Mouse (Mus musculus) left cerebral cortex, postnatal 25 days (tissue): ENCODE results near the gene Rpl27. TPM values are rescaled to one million over a fixed set of nuclear protein-coding genes. Genes with fewer than 3 reads are reported as not detected.
"Not testable (repeated sequence)": the region's sequence is repeated elsewhere in the genome, so short reads cannot be mapped to it uniquely, and the experiment has no call there.

Experiments used
- DNase-seq, 2 experiments: peaks; one replicate each; pipeline ENCODE4 v3.0.0; 2022; ENCODE audit warnings: low spot score in 2 of 2, mixed read lengths in 1 of 2
- intact Hi-C: fragments of 180-260 bp; cut with DNase I; formaldehyde crosslinking; loops from one replicate; pipeline ENCODE4 v1.15.1; 2025
- total RNA-seq, 2 experiments: library from RNA; stranded (reverse); gene quantifications; 2 replicates each; pipeline ENCODE4 v1.2.3; 2021

The Rpl27 gene
- total RNA-seq, 2 experiments from 2014 or later = 32.5 to 37.0 TPM

DNA sequence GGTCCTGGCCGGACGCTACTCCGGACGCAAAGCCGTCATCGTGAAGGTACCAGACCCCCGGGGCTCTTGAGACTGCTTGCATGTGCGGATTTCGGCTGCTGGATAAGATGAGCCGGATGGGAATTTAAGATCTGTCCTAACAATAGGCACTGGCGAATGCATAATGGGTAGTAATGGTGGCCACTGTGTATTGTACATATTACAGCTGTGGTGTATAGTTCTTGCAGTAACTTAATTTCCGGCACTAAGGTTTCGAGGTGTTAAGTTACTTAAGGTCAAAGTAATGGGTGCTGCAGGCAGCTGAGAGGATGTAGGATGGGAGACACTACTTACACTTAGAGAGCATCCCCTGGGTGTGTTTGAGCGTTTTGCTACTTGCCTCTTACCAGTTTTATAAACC, 662 bp downstream of the Rpl27 start:
- intact Hi-C loops = loop anchor here (1.0 to 2.0 kb wide), 2 partner anchors 18 to 126 kb away; partner anchors contain the start of genes Gm27029, Psme3, Ptges3l and Rundc1
- DNase-seq = no peak

DNA sequence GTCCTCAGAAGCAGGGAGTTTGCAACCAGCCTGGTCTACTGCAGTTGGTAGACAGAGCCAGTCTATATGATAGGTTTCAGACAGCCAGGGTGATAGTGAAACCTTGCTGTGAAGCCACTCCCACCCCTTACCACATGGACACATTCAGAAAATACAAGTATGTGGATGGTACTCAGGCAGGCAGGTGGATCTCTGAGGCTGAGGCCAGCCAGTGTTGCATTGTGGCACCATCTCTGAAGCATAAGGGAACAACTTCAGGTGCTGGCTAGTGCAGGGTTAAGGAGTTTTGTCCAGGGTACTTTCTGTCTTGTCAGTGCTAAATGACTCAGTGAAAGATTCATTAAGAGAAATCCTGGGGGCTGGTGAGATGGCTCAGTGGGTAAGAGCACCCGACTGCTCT, 4.2 kb downstream of the Rpl27 start:
- no peak for DNase-seq
- intact Hi-C loops = no loop called here

DNA sequence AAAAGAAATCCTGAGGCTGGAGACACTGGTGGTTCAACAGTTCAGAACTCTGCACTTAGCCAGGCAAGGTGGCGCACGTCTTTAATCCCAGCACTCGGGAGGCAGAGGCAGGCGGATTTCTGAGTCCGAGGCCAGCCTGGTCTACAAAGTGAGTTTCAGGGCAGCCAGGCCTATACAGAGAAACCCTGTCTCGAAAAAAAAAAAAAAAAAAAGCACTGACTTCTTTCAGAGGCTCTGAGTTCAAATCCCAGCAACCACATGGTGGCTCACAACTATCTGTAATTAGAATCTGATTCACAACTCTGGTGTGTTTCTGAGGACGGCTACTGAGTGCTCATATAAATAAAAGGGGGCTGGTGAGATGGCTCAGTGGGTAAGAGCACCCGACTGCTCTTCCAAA, 4.8 kb downstream of the Rpl27 start:
- DNase-seq, intact Hi-C loops: not testable (repeated sequence)

DNA sequence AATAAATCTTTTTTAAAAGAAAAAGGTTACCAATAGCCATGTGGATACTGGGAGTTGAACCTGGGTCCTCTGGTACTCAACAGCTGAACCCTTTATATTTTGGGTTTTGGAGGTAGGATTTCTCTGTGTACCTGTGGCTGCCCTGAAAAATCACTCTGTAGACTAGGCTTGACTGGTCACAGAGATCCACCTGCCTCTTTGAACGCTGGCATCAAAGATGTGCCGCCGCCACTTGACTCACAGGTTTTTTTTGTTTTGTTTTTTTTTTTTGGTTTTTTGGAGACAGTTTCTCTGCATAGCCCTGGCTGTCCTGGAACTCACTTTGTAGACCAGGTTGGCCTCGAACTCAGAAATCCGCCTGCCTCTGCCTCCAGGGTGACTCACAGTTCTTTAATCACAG, 5.7 kb downstream of the Rpl27 start:
- no peak for DNase-seq
- intact Hi-C loops = no loop called here

DNA sequence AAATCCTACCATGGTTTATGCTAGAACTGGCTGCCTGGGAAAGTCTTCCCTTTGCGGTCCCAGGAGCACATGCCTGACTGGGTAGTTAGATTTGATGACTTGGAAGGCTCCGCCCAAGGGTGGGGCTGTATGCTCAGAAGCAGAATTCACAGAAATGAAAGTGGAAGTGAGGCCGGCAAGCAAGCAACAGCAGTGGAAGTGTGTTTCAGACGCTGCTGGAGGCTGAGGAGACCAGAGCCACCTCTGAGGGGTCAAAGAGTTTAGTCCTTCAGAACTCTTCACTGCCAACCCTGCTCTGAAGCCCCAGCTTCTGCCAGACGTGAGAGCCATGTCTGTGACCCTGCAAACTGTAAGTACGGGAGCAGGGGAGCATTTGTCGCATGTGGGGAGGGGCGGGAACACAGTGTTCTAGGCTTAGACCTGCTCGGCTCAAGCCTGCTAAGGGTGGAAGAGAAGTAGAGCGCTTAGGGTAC, 6.2 kb downstream of the Rpl27 start, which contains the start of gene Ifi35:
Gene Ifi35, plus strand, starts transcription at position 134 of the 473 bp plus-strand sequence.
- no peak for DNase-seq
- intact Hi-C loops = no loop called here

DNA sequence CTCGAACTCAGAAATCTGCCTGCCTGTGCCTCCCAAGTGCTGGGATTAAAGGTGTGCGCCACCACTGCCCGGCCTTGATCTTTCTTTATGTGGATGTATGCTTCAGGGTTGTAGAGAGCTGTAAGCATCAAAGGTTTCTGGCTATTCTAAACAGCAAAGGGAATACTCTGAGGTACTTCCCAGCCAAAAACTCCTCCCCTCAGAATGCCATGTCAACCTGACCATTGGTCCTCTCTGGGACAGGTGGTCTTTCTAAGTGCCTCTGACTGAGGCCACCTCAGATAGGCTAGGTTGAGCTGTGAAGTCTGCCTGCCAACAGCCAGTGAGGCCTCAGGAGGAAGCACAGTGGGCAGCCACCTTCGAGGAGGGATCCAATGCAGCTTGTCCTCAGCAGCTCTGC, 6.8 kb downstream of the Rpl27 start:
- no peak for DNase-seq
- intact Hi-C loops = no loop called here

DNA sequence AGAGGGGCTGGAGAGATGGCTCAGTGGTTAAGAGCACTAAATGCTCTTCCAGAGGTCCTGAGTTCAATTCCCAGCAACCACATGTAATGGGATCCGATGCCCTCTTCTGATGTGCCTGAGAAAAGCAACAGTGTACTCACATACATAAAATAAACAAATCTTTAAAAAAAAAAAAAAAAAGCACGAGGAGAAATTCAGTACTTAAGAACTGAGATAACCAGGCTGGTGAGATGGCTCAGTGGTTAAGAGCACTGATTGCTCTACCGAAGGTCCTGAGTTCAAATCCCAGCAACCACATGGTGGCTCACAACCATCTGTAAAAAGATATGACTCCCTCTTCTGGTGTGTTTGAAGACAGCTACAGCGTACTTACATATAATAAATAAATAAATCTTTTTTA, 7.5 kb downstream of the Rpl27 start:
- intact Hi-C loops, DNase-seq: not testable (repeated sequence)

DNA sequence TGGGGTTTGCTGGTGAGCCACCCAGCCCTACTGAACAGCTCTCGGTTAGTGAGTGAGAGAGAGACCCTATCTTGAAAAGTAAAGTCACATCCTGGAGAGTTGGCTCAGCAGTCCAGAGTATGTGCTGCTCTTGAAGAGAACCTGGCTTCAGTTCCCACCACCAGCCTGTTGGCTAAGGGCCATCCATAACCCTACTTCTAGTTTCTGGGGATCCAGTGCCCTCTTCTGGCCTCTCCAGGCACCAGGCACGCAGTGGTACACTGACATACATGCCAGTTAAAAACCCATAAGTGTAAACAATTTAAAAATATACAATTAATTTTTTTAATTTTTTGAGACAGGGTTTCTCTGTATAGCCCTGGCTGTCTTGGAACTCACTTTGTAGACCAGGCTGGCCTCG, 8.3 kb downstream of the Rpl27 start:
- intact Hi-C loops = no loop called here
- DNase-seq = no peak

DNA sequence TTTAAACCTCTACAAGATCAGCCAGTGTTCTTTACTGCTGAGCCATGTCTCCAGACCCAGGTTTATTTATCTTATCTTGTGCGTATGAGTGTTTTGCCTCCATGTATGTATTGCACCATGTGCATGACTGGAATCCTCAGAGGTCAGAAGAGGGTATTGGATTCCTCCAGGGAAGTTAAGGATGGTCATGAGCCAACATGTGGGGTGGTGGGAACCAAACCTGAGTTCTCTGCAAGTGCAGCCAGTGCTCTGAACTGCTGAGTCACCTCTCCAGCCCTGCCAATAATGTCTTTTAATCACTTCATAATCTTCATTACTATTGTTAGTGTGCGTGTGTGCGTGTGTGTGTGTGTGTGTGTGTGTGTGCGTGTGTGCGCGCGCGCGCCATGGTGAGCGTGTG, 9.4 kb downstream of the Rpl27 start:
- intact Hi-C loops = no loop called here
- no peak for DNase-seq

DNA sequence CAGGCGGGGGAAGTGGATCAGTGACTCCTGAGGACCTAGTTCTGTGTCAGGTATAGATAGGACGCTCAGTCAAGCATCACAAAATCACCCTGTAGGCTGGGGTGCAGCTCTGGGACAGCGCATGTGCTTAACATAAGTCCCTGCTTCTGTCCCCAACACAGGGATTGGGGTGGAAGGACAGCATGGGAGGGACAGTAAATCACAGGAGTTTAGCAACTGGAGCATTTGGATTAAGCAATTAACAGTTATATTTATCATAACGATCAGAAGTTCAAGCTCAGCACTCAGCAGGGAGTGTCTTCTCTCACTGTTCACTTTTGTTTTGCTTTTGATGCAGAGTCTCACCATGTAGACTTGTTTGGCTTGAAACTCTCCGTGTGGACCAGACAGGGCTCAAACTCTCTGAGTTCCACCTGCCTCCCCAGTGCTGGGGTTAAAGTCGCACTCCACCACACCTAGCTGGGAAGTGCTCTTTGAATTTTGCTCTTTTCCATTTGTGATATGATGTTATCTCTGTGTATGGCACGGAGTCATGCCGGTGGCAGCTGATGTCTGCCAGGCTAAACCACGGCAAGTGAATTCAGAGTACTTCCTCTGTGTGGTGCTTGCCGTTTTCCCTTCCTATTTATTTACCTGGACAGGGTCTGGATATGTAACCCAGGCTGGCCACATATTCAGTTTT, 10.1 kb downstream of the Rpl27 start:
- intact Hi-C loops = no loop called here

DNA sequence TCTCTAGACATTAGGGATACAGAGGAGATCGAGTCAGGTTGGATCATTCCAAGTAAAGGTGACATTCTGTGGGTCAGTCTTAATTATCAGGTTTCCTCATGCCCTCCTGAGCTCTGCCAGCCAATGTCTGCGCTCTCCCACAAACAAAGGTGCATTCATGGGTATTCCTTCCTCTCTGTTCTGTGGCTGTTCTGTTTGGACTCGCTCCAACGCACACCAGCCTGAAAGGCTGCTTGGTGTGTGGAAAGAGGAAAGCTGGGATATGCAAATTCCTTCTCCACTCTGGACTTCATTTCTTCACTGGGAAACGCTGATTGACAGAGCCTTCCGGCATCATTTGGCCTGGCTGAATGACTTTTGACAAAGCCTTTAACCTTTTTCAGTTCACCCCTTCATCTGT, 12.6 kb downstream of the Rpl27 start:
- DNase-seq = no peak
- intact Hi-C loops = no loop called here

More for the DNA sequence above, 10.1 kb downstream of the Rpl27 start:
- DNase-seq = no peak

DNA sequence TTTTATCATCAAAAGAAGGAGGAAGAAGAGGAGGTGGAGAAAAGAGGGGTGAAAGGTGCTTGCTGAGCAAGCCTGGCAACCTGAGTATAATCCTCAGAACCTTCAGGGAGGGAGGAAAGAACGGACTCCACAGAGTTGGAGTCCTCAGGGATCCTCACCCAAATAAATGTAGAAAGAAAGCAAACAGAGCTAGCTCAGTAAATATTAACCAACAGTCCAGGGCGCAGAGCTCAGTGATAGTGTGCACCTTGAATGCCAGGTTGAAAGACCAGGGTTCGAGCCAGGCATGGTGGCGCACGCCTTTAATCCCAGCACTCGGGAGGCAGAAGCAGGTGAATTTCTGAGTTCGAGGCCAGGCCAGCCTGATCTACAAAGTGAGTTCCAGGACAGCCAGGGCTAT, 13.5 kb downstream of the Rpl27 start:
- intact Hi-C loops = no loop called here
- no peak for DNase-seq

DNA sequence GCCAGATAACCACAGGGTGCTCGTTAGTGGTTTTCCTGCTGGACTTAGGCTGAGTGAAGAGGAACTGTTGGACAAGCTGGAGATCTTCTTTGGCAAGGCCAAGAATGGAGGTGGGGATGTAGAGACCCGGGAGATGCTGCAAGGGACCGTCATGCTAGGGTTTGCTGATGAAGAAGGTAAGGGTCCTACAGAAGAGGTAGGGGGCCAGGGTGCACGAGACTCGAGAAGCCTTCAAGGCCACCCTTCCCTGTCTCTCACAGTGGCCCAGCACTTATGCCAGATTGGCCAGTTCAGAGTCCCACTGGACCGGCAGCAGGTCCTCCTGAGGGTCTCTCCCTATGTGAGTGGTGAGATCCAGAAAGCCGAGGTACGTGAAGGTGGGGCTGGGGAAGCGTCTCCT, 15.5 kb downstream of the Rpl27 start:
- DNase-seq = no peak
- intact Hi-C loops = no loop called here

DNA sequence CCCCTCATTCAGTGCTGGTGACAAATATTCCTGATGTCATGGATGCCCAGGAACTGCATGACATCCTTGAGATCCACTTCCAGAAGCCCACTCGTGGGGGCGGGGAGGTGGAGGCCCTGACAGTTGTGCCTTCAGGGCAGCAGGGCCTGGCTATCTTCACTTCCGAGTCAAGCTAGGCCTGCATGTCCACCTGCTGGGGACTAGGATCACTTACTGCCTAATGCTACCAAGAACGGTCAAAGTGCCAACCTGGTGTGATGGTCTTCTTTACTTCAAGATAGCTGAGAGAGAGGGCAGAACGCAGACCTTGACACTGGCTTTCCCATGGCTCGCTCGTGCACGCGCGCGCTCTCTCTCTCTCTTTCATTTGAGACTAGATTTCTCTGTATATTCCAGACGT, 16.1 kb downstream of the Rpl27 start:
- intact Hi-C loops = no loop called here
- no peak for DNase-seq

DNA sequence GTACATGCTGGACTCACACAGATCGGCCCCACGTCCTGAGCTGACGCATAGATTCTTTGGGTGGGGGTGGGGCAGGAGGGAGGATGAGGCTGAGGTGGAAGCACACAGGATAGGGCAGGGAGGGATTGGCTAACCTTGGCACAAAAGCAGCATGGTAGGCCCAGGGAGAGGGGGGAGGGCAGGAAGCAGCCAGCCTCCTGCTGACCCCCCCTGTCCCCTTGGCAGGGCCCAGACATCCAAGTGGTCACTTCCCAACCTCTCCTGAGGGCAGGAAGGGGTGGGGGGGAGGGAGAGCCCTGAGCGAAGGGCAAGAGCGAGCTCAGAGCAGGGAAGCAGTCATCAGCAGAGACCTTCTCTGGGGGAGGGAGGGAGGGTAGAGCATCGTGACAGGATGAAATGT, 17.6 kb downstream of the Rpl27 start:
- no peak for DNase-seq
- intact Hi-C loops = no loop called here

DNA sequence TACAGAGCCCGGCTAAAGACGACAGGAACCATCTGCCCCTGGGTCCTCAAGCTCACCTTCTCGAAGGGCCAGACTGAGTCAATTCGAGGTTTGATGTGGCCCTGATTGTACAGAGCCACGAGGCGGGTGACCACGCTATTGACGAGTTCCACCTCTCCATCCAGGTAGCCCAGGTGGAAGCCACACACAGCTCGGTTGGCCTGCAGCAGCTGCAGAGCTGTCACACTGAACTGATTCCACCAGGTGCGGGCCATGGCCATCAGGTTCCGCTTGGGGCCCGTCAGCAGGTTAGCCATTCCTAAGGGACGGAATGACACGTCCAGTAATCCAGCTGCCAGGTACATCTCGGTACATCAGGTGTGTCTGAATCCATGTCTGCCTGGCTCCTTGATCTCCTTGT, 18.2 kb downstream of the Rpl27 start:
- DNase-seq = no peak

DNA sequence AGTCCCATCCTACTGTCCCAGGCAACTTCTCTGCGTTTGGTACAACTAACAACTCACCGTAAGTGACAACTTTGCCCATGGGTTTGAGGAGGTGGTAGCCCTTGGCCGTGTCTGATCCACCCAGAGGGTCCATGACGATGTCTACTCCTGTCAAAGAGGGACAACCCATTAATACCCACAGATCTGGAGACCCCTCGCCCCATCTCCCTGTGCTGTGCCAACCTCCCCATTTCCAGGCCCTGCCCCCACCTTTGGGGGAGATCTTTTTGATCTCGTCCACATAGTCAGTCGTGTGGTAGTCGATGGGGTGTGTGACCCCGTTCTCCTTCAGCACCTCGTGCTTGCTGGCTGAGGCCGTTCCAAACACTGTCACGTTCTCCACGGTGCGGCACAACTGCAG, 20.0 kb downstream of the Rpl27 start:
- no peak for DNase-seq
- intact Hi-C loops = no loop called here

More for the DNA sequence above, 18.2 kb downstream of the Rpl27 start:
- intact Hi-C loops = no loop called here

DNA sequence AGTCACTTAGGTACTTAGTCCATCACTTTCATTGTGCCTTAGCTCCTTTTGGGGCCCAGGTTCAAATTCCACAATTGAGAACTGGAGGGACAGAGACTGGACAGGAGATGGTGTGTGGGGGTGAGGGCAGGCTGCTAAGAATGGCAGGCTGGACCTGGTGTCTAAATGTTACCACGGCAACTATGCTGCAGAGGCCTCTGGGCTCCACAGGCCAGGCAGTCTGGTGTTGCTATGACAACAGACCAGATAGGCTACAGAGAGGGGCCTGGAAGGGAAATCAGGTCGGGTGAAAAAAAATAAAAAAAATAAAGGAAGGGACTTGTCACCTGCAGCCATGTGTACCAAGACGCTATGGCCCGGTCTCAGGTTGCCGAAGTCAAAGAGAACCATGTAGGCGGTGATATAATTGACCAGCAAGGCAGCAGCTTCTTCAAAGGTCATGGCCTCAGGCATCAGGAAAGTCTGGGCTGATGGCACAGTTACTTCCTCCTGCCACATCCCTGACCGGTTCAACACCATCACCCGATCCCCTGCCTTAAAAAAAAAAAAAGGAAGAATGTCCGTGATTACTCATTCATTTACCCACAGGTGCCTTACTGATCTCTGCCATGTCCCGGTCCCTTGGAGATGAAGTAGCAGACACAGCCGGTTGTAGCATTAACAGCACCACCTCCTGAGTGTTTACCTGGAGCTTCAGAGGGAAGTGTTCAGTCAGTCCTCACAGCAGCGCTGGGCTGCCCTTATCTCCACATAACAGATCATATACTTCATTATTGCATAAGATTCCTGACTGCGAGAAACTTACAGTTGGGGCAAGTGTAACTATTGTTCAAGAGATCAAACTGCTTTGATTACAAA, 20.7 kb downstream of the Rpl27 start:
- no peak for DNase-seq
- intact Hi-C loops = no loop called here

DNA sequence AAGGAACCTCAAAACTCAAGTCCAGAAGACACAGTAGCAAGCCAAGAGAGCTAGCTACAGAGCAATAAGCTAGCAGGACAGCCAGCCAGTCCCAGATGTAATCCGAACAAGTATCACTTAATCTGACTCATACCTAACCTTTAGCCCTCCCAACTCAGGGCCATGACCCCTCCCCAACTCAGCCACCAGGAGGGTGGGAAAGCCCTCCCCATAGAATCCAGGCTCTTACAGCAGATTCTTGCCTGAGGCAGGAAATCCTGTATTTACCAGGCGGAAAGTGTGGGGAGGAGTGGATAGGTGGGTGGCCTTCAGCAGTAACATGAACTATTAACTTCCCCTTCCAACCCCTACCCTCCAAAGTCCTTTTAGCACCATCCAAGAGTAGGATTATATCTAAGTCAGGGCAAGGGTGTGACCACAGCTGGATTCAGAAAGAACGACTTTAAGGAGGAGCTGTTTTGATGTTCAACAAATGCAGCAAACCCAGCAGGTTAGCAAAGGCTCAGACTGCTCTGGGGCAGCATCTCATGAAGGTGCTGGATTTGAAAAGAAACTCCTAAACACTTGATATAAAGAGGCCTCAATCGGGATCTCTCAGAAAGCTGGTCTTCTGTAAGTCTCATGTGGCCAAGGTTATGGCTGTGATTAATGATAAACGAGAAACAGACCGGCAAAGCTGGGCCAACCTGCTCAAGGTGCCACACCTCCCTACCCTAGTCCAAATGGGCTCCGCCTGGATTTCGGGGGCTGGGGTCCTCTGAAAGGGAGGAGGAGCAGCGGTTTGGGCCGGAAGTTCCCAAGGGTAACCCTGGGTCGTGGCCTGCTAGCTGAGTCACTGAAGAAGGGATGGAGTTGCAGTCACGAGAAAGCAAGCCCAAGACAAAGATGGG, 22.4 kb downstream of the Rpl27 start, which contains the start of gene Rnd2:
Gene Rnd2, plus strand, starts transcription at position 789 of the 890 bp plus-strand sequence.
- no peak for DNase-seq
- intact Hi-C loops = no loop called here
